Mouse (Mus musculus): ENCODE data around the gene Exoc3l.

DNA sequence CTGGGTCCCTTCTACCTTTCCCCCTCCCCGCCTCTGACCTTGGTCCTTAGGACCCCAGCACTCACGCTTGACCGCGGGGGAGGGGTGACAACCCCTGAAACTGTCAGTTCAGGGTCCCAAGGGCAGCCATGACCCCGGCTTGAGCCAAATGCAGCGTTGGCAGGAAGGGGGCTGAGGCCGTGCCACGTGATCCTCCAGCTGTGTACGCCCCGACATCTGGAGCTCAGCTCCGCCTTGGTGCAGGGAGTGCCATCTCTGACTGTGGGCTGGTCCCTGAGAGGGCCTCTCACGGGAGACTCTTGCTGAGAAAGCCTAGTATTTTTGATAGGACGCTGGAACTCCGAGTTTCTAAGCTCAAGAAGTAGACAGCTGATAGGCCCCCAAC lies 40.9 kb downstream of the Exoc3l start, which contains the start of gene B3gnt9:
- no peak for TF ChIP-seq CTCF (IDR thresholded peaks at IDR 0.05; ENCODE audit: low read depth, low read length)
- TF ChIP-seq POLR2A (IDR thresholded peaks at IDR 0.05; ENCODE audit: borderline replicate concordance, low read depth, low read length): no peak
